Mouse (Mus musculus) cerebellum, adult 9-11 months (tissue): ENCODE data around the gene Aip.

ENCODE experiments used
- DNase-seq: peaks from one replicate; pipeline ENCODE4 v3.0.0; 2022

Gene Aip

GRCm38 (mm10) chr19:4134354-4134753 is 8.7 kb upstream of the Aip start:
- DNase-seq: no peak

DNA sequence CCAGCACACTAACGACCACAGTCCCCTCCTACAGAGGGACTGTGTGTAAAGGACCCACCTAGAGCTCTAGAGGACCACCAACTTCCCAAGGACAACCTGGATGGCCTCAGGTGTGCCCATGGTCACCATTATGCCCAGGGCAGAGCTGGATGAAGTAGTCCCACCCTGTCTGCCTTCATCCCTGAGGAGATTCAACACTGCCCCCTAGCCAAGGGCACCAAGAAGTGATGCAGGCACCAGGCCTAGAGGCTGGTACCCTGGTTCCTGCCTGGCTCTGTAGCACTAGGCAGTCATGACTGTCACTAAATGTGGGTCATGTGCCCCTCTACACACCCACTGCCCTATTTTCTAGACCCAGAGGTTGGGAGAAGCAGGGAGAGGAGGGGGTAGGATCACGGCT is 6.1 kb upstream of the Aip start:
- DNase-seq: no peak

DNA sequence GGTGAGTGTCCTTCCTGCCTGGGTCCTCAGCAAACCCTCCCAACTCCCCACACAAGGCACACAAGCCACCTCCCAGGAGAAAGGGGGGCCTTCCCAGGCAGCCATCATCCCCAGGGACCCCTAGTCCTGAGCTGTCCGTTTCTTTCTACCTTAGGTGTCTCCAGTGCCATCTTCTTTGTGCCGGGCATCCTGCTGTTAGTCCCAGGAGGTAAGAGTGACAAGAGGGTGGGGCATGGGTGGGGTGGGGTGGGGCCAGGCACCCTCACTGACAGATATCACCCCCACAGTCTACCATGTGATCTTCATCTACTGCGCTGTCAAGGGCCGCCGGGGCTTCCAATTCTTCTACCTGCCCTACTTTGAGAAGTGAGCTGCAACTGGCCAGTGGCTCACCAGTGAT is 5.4 kb upstream of the Aip start:
- DNase-seq: no peak

- DNase-seq: no peak
Observed at GRCm38 (mm10) chr19:4130106-4130505, 4.4 kb upstream of the Aip start.

- DNase-seq: no peak
Observed at GRCm38 (mm10) chr19:4129462-4129861, 3.8 kb upstream of the Aip start.

DNA sequence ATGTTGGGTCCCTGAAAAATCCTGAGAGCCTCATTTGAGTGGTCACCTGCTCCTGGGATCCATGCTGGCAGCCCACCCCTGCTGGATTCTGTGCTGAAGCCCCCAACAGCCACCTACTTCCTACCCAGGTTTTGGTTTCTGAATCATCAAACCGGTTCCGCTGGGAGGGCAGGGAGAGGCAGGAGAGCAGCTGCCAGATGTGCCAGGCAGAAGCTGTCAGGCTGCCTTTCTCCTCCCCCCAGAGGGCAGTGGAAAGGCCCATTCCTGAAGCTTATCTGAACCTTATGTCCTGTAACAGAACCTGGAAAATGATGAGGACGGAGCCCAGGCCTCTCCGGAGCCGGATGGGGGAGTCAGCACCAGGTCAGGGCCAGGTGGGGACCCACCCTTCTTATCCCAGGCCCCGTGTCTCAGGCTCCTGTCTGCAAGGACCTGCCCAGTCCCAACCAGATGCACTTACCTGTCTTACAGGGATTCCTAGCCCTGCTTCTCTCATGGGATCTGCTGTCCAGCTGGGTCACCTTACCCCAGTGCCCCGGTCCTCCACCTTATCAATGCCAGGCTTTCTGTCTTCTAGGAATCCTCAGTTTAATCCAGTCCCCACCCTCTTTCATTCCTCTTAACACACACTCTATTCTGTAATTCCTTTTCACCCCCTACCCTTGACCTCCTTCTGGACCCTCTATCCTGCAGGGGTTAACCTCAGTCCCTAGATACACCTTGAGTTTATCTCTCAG is 1.3 kb upstream of the Aip start:
- peak; percentile 69 for DNase-seq

- peak; percentile 68 for DNase-seq
Observed at GRCm38 (mm10) chr19:4125268-4125667, 390 bp downstream of the Aip start.

GRCm38 (mm10) chr19:4124432-4124831 is 1.2 kb downstream of the Aip start:
- peak; percentile 57 for DNase-seq

DNA sequence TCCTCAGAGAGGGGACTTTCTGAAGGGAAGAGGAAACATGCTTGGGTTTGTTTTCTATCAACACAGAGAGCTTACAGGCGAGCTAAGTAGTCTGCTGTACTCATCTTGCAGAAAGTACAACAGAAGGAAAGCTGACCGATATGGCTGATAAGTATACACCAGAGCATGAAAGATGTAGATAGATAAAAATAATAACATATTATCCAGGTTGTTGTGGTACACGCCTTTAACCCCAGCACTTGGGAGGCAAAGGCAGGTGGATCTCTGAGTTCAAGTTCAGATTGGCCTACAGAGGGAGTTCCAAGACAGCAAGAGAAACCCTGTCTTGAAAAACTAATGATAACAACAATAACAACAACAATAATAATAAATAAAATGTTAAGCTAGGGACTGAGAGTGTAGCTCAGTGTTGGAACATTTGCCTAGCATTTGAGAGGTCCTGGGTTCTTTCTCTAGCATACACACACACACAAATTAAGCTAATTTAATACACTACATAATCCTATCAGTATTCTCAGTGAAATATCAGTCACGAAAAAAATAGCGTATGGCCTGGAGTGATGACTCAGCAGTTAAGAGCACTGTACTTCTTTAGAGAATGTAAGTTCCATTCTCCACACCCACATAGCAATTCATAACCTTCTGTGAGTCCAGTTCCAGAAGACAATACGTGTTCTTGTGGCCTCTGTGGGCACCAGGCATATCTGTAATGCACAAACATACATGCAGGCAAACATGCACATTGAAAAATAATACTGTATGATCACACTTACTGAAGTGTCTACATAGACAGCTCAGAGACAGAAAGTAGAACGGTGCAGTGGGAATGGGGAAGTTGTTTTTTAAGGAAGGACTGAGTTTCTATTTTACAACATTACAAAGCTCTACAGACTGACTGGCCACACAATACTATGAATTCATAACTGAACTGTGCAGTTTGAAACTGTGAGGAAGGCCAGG is 3.0 kb downstream of the Aip start:
- no peak for DNase-seq

GRCm38 (mm10) chr19:4121896-4122295 is 3.8 kb downstream of the Aip start:
- peak; percentile 48 for DNase-seq

- peak; percentile 99 for DNase-seq
Observed at GRCm38 (mm10) chr19:4121097-4121805, 4.4 kb downstream of the Aip start.

GRCm38 (mm10) chr19:4120496-4120895 is 5.2 kb downstream of the Aip start:
- peak; percentile 62 for DNase-seq

DNA sequence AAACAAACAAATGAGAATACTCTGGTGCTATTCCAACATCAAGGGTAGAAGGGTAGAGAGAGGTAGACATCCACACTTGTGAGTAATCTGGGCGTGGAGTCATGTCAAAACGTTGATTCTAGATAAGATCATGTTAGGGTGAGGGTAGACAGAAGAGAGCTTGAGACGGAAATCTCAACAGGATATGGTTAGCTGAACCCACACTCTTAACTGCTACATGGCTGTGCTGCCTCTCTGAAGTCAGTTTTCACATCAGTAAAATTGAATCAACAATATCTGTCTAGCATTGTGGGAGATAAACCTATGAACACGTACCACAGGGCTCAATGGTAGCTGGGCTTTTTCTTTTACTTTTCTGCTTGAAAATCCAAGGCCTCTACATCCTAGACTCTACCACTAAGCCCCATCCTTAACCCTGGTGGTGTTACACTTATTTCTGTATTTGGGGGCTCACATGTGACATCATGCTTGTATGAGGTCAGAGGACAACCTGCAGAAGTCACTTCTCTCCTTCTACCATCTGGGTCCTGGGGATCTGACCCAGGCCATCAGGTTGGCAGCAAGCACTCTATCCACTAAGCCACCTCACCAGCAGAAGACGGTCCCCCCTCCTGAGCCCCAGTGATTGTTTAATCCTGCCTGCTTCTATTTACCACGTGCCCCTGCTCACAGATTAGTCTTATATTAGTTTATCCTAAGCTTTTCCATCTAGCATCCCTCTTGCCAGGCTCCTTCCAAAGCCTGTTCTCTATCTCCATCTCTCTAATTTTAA is 5.8 kb downstream of the Aip start:
- peak; percentile 57 for DNase-seq

GRCm38 (mm10) chr19:4118350-4118749 is 7.3 kb downstream of the Aip start:
- DNase-seq: no peak

DNA sequence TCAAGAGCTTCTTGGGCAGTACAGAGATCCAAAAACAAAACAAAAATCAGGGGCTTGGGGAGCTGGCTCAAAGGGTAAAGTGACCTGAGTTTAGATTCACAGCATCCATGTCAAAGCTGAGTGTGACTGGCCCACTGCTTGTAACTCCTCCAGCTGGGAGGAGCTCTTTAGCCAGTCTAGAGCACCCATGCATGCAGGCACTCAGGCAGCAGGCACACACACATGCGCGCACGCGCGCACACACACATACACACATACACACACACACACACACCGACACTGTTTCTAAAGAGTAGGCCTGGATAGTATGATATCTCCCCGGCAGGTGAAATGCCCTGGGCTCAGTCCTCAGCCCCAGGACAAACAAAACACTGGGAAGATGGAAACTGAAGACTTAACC is 8.7 kb downstream of the Aip start:
- DNase-seq: no peak

GRCm38 (mm10) chr19:4115816-4116215 is 9.8 kb downstream of the Aip start:
- DNase-seq: peak; percentile 50

- peak; percentile 63 for DNase-seq
Observed at GRCm38 (mm10) chr19:4115144-4115543, 10.5 kb downstream of the Aip start.

DNA sequence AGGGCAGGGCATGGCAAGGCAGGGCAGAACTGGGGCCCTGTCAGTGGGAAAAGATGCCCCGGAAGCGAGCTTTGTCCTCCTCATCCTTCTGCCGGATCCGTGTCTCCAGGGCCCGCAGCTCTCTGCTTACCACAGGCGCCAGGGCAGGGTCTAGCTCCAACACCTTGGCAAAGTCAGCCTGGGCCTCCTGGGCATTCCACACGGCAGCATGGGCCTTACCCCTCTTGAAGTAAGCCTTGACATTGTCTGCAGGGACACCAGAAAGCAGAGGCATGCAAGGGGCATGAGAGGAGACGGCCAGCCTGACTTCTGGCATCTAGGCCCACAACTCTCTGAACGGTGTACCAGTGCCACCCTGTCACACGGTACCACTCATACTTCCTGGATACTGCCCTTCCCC is 11.1 kb downstream of the Aip start:
- DNase-seq: peak; percentile 50

DNA sequence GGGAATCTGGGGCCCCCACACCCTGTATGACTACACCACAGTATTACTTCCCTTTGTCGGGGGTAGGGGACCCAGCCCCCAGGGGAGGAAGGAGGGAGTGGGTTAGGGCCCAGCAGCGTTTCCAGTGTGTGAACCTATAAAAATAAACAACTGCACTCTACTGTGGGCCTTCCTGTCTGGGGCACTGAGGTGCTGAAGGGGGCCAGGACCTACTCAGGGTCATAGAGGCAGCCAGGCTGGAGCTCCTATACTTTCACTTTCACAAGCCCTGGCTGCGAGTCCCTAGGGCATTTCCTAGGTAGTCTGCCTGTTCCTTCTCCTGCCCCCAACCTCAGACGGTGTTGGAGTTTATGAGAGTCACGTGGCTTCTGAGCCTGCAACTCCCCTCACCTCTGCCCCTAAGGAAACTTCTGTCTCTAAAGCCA is 11.8 kb downstream of the Aip start:
- DNase-seq: no peak

DNA sequence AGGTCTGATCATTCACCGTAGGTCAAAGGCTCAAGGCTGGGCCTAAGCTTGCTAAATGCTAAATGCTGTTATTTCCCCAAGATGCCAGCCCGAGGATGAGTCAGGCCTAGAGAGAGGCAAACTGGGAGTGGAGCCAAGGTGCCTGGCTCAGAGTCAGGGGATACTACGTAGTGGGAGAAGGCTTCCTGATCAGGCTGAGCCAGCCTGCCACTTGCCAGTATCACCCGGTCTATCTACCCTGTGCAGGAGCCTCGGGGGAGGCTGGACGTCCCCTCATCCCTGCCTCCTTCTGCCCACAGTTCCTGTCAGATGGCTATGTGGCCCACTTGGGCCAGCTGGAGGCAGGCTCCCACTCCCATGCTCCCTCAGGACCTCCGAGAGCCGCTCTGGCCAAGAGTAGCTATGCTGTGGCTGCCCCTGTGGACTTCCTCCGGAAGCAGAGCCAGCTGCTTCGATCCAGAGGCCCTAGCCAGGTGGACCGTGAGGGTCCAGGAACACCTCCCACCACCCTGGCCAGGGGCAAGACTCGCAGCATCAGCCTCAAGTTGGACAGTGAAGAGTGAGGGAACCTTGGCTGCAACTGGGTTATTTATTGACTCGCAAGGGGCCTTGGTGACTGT is 12.4 kb downstream of the Aip start:
- DNase-seq: peak; percentile 95

DNA sequence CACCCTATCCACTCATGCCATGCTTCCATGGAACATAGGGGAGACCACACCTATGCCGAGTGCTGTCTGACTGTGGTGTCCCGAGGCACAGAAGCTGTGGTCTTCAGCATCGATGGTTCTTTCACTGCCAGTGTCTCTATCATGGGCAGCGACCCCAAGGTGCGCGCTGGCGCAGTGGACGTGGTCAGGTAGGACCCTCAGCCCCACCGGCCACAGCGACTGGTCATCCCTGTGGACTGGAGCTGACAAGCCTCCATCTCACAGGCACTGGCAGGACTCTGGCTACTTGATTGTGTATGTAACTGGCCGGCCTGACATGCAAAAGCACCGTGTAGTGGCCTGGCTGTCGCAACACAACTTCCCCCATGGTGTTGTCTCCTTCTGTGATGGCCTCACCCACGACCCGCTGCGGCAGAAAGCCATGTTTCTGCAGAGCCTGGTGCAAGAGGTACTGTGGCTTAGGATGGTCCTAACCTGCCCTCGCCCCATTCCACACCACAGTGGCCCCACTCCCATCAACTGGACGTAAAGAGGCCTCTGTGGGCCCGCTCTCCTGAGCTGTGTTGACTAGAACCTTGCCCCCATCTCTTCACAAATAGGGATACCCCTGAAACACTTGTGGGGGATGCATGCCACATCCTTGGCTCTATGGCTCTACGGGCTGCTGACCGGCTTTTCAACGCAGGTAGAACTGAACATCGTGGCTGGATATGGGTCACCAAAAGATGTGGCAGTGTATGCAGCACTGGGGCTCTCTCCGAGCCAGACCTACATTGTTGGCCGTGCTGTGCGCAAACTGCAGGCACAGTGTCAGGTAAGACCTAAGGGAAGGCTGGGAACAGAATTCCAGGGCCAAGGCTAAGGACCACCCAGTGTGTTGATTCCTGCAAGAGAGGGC is 13.3 kb downstream of the Aip start:
- peak; percentile 56 for DNase-seq
